Mouse (Mus musculus) hindbrain, embryonic 16.5 days (tissue): ENCODE data around the gene Gm3727. TPM values are rescaled to one million over a fixed set of nuclear protein-coding genes. Genes with fewer than 3 reads are reported as not detected.
"Not testable (repeated sequence)": the region's sequence is repeated elsewhere in the genome, so short reads cannot be mapped to it uniquely, and the experiment has no call there.

ENCODE experiments used
- ATAC-seq: fragments of 200-750 bp; cut with Nextera tagmentation; 2 replicates; pipeline ENCODE4 v1.8.0; 2017; ENCODE audit warnings: moderate TSS enrichment, moderate library complexity
- H3K27ac ChIP-seq: fragments of 300-500 bp; sonication (generic); 2 replicates; pipeline ENCODE4 v1.5.1; 2014; ENCODE audit warnings: low read depth, mild to moderate bottlenecking, control low read depth, low read length, moderate library complexity
- H3K27me3 ChIP-seq: fragments of 300-500 bp; sonication (generic); replicated peaks from 2 replicates; pipeline ENCODE4 v1.6.1; 2014; ENCODE audit warnings: low read length; ENCODE audit not compliant: control insufficient read depth, insufficient read depth
- H3K36me3 ChIP-seq: fragments of 300-500 bp; sonication (generic); 2 replicates; pipeline ENCODE4 v1.6.1; 2014; ENCODE audit warnings: mild to moderate bottlenecking, low read length, moderate library complexity, mixed read lengths; ENCODE audit not compliant: control insufficient read depth, insufficient read depth
- H3K4me1 ChIP-seq: fragments of 300-500 bp; sonication (generic); 2 replicates; pipeline ENCODE4 v1.6.1; 2014; ENCODE audit warnings: low read depth, low read length; ENCODE audit not compliant: control insufficient read depth, insufficient read depth
- H3K4me2 ChIP-seq: fragments of 300-500 bp; sonication (generic); 2 replicates; pipeline ENCODE4 v1.6.1; 2014; ENCODE audit warnings: mild to moderate bottlenecking, low read length, control low read depth, moderate library complexity
- H3K4me3 ChIP-seq: fragments of 300-500 bp; sonication (generic); 2 replicates; pipeline ENCODE4 v1.5.1; 2014; ENCODE audit warnings: mild to moderate bottlenecking, low read length, control low read depth, moderate library complexity
- H3K9ac ChIP-seq: fragments of 300-500 bp; sonication (generic); 2 replicates; pipeline ENCODE4 v1.6.1; 2014; ENCODE audit warnings: low read depth, mild to moderate bottlenecking, control low read depth, low read length, moderate library complexity
- H3K9me3 ChIP-seq: fragments of 300-500 bp; sonication (generic); 2 replicates; pipeline ENCODE4 v1.6.1; 2014; ENCODE audit warnings: mild to moderate bottlenecking, low read length, moderate library complexity; ENCODE audit not compliant: control insufficient read depth
- WGBS: fragments of 180-500 bp; shearing (Covaris S2); extraction: QIAGEN DNeasy Blood & Tissue Kit; methylation state at CpG from one replicate; pipeline ENCODE4 v1.1.7; 2014; 5-methylcytosine and 5-hydroxymethylcytosine counted together
- polyA plus RNA-seq: library from polyadenylated mRNA; unstranded; fragments of >200 nt; fragmentation: Nextera tagmentation; extraction: Ambion mirVana; gene quantifications from 2 replicates; pipeline ENCODE4 v1.2.1, GENCODE M21; 2015

Gm3727 gene
- not detected in 2 replicates for polyA plus RNA-seq

DNA sequence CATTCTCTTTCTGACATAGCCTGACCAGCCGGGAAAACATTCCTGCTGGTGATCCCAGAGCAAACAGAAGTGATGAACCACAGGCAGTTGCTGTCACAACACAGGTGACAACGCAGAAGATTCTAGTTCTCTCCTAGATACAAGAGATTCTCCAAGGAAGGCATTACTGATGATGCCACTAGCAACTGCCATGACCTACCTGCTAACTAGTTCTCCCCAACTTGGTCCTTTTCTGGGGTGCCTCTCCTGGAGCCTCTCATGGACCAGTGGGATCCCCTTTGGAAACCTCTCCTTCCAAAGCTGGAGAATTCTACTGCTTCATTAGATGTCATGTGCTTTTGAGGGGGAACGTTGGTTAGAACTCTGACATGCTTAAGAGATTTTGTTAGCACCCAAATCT is at the start of gene Gm3727:
Gm3727 (minus strand) TSS at position 101 of the 400 bp plus-strand sequence.
- H3K27me3 ChIP-seq, H3K9me3 ChIP-seq, H3K4me2 ChIP-seq, H3K9ac ChIP-seq, H3K4me3 ChIP-seq, ATAC-seq, H3K4me1 ChIP-seq, H3K36me3 ChIP-seq, H3K27ac ChIP-seq: not testable (repeated sequence)
- 72% methylated on average over 3 of the region's 3 CpGs for WGBS

- not testable (repeated sequence) for H3K4me3 ChIP-seq, H3K9ac ChIP-seq, H3K36me3 ChIP-seq, H3K9me3 ChIP-seq, H3K27ac ChIP-seq, H3K4me2 ChIP-seq, H3K27me3 ChIP-seq, ATAC-seq, H3K4me1 ChIP-seq
- WGBS = 0% methylated on average over 4 of the region's 10 CpGs
These were observed 21.0 kb downstream of the Gm3727 start for GRCm38 (mm10) chr14:7243498-7243897.

Other genes starting within 250 kb of the Gm3727 start
- gene Gm10406, start 237.3 kb downstream of the Gm3727 start, polyA plus RNA-seq = 4.1 and 4.5 TPM in 2 replicates
- gene Gm3685, start 219.7 kb downstream of the Gm3727 start, polyA plus RNA-seq = not detected in 2 replicates
- gene Gm3696, start 164.1 kb downstream of the Gm3727 start, polyA plus RNA-seq = 7.3 and 8.4 TPM in 2 replicates
- not detected in 2 replicates for gene Gm6676, start 139.3 kb downstream of the Gm3727 start, polyA plus RNA-seq
- 11.3 and 11.4 TPM in 2 replicates for gene Gm3512, start 90.2 kb downstream of the Gm3727 start, polyA plus RNA-seq
- not detected in 2 replicates for gene Gm16434, start 70.2 kb downstream of the Gm3727 start, polyA plus RNA-seq
- gene Gm3739, start 50.3 kb upstream of the Gm3727 start, polyA plus RNA-seq = 6.6 and 7.6 TPM in 2 replicates
- gene Gm5797, start 67.7 kb upstream of the Gm3727 start, polyA plus RNA-seq = not detected in 2 replicates
- gene Gm8374, start 100.4 kb upstream of the Gm3727 start, polyA plus RNA-seq = not detected in 2 replicates
- gene Gm3755, start 186.2 kb upstream of the Gm3727 start, polyA plus RNA-seq = 0.16 TPM in 1 of 2 replicates, not detected in the other
- gene Gm3752, start 219.0 kb upstream of the Gm3727 start, polyA plus RNA-seq = 13.8 and 18.4 TPM in 2 replicates